Mouse (Mus musculus): ENCODE results near the gene Zfp940. TPM values are rescaled to one million over a fixed set of nuclear protein-coding genes. Genes with fewer than 3 reads are reported as not detected.
"Not testable (repeated sequence)": the region's sequence is repeated elsewhere in the genome, so short reads cannot be mapped to it uniquely, and the experiment has no call there.

Zfp940 gene
- polyA plus RNA-seq (2015; fragmentation: Nextera tagmentation; extraction: Ambion mirVana): 13.4 and 14.4 TPM in 2 replicates

DNA sequence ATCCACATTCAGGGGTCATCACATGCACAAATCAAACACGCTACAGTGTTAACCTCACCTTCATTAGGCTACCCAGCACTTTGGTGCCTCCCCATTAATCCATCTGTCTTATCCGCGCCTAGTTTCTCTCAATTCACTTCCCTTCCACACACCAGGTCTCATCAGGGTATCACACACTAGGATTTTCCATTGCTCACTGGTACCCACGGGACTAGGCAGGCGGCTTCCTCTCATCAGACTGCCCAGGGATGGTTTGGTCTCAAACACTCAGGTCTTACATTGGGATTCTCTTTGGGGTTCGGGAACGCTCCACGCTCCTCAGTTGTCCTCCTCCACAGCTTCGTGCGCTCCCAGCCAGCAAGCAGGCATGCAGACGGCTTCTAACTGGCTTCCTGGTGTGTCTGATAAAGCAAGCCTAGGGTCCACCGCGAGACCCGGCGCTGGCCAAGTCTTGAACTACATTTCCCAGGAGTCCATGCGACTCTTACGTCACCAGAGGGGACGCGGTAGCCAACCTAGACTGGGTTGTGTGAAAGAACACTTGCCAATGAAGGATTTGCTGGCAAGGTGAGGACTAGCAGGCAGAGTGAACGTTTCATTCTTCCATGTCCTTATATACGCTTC lies at the start of gene Zfp940:
Gene Zfp940, minus strand, starts transcription at position 451 of the 624 bp plus-strand sequence.
- Histone ChIP-seq H3K4me2 (peak within 1 kb of the TSS; percentile 74), H3K27me3 (no peaks in the 10 kb centered on the region), H3K9ac (peak within 1 kb of the TSS; percentile 57), H3K9me3 (no peaks in the 10 kb centered on the region), H3K36me3 (peaks cover 20% of the 10 kb centered on the region), H3K4me3 (peak within 1 kb of the TSS; percentile 54), H3K4me1 (replicated peaks) (peaks cover 5% of the 10 kb centered on the region; the same call in 1 of the 2 replicates), H3K27ac (replicated peaks) (peak within 1 kb of the TSS; percentile 74)
- WGBS: 1% methylated on average over 21 of the region's 21 CpGs
- peak; percentile 98 for ATAC-seq (ENCODE audit: low FRiP score, low read depth)

GRCm38 (mm10) chr7:29898351-29898750 lies 44.9 kb upstream of the Zfp940 start:
- no peak overlapping the region for H3K27ac ChIP-seq (replicated peaks)
- H3K27me3 ChIP-seq: no peaks in the 10 kb centered on the region
- 94% methylated on average over 4 of the region's 4 CpGs for WGBS
- H3K4me1 ChIP-seq (replicated peaks): no peaks in the 10 kb centered on the region
- H3K36me3 ChIP-seq: peaks cover 88% of the 10 kb centered on the region
- no peak overlapping the region for H3K4me3 ChIP-seq
- no peak overlapping the region for H3K4me2 ChIP-seq
- H3K9me3 ChIP-seq: peaks cover 30% of the 10 kb centered on the region
- no peak overlapping the region for H3K9ac ChIP-seq
- no peak for ATAC-seq (ENCODE audit: low FRiP score, low read depth)

DNA sequence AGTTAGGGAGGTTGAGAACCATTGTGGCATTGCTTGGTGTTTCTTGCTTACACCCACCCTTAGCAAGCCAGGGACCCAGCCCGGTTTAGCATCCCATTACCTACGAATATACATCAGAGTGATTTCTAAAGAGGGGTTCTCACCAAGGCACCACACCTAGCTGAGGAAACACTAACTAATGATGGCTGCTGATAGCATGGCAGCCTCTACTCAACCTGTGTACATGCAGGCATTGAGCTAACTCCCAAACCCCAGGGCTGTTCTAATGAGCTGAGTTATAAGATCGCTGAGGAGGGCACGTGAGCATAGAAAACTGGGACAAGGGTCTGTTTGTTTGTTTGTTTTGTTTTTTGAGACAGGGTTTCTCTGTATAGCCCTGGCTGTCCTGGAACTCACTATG lies 39.3 kb upstream of the Zfp940 start:
- H3K4me3 ChIP-seq: no peak overlapping the region
- H3K27ac ChIP-seq (replicated peaks): no peak overlapping the region
- H3K9me3 ChIP-seq: peaks cover 33% of the 10 kb centered on the region
- H3K9ac ChIP-seq: no peak overlapping the region
- no peak for ATAC-seq (ENCODE audit: low FRiP score, low read depth)
- H3K36me3 ChIP-seq: peaks cover 82% of the 10 kb centered on the region
- H3K4me1 ChIP-seq (replicated peaks): no peaks in the 10 kb centered on the region
- WGBS: 95% methylated on average over 4 of the region's 4 CpGs
- H3K4me2 ChIP-seq: no peak overlapping the region
- no peaks in the 10 kb centered on the region for H3K27me3 ChIP-seq

- 96% methylated on average over 7 of the region's 7 CpGs for WGBS
- Histone ChIP-seq H3K27me3 (no peaks in the 10 kb centered on the region), H3K4me1 (replicated peaks) (no peaks in the 10 kb centered on the region), H3K36me3 (peaks cover 59% of the 10 kb centered on the region), H3K27ac (replicated peaks) (no peak overlapping the region), H3K9ac (no peak overlapping the region), H3K4me3 (no peak overlapping the region), H3K9me3 (peaks cover 43% of the 10 kb centered on the region), H3K4me2 (no peak overlapping the region)
- no peak for ATAC-seq (ENCODE audit: low FRiP score, low read depth)
Observed at GRCm38 (mm10) chr7:29890501-29890900, 37.0 kb upstream of the Zfp940 start.

- Histone ChIP-seq H3K4me2 (no peak overlapping the region), H3K36me3 (peaks cover 26% of the 10 kb centered on the region), H3K9me3 (peaks cover 16% of the 10 kb centered on the region), H3K4me3 (no peak overlapping the region), H3K27me3 (no peaks in the 10 kb centered on the region), H3K4me1 (replicated peaks) (no peaks in the 10 kb centered on the region), H3K9ac (no peak overlapping the region), H3K27ac (replicated peaks) (no peak overlapping the region)
- no peak for ATAC-seq (ENCODE audit: low FRiP score, low read depth)
- 91% methylated on average over 7 of the region's 7 CpGs for WGBS
Observed at GRCm38 (mm10) chr7:29880916-29881315, 27.4 kb upstream of the Zfp940 start.

- Histone ChIP-seq H3K27me3 (no peaks in the 10 kb centered on the region), H3K9me3 (peaks cover 17% of the 10 kb centered on the region), H3K4me1 (replicated peaks) (no peaks in the 10 kb centered on the region), H3K27ac (replicated peaks) (no peak overlapping the region), H3K4me2 (no peak overlapping the region), H3K4me3 (no peak overlapping the region), H3K9ac (no peak overlapping the region), H3K36me3 (peaks cover 34% of the 10 kb centered on the region)
- no peak for ATAC-seq (ENCODE audit: low FRiP score, low read depth)
- WGBS: 77% methylated on average over 7 of the region's 7 CpGs
Observed at GRCm38 (mm10) chr7:29880056-29880455, 26.6 kb upstream of the Zfp940 start.

DNA sequence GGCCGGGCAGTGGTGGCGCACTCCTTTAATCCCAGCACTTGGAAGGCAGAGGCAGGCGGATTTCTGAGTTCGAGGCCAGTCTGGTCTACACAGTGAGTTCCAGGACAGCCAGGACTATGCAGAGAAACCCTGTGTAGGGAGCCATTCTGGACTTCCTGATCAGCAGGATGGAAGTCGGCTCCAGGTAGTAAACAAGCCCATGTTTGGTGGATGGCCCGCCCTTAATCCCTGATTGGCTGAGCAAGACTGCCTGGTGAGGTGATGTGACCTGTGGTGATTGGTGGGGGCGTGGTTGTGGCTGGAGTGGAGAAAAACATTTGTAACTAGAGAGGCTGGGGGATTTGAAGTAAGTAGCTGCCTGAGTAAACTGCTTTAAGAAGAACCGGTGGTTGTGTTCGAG lies 24.1 kb upstream of the Zfp940 start:
- not testable (repeated sequence) for H3K27me3 ChIP-seq; H3K9ac ChIP-seq; H3K4me2 ChIP-seq; H3K27ac ChIP-seq (replicated peaks); H3K4me3 ChIP-seq; ATAC-seq (ENCODE audit: low FRiP score, low read depth); H3K4me1 ChIP-seq (replicated peaks)
- peaks cover 28% of the 10 kb centered on the region for H3K9me3 ChIP-seq
- 95% methylated on average over 9 of the region's 9 CpGs for WGBS
- peaks cover 53% of the 10 kb centered on the region for H3K36me3 ChIP-seq

GRCm38 (mm10) chr7:29874256-29874655 lies 20.8 kb upstream of the Zfp940 start:
- H3K4me3 ChIP-seq: no peak overlapping the region
- no peak for ATAC-seq (ENCODE audit: low FRiP score, low read depth)
- peaks cover 61% of the 10 kb centered on the region for H3K36me3 ChIP-seq
- H3K27ac ChIP-seq (replicated peaks): no peak overlapping the region
- H3K4me1 ChIP-seq (replicated peaks): no peaks in the 10 kb centered on the region
- peaks cover 28% of the 10 kb centered on the region for H3K9me3 ChIP-seq
- H3K27me3 ChIP-seq: no peaks in the 10 kb centered on the region
- 95% methylated on average over 10 of the region's 10 CpGs for WGBS
- H3K9ac ChIP-seq: no peak overlapping the region
- H3K4me2 ChIP-seq: no peak overlapping the region

DNA sequence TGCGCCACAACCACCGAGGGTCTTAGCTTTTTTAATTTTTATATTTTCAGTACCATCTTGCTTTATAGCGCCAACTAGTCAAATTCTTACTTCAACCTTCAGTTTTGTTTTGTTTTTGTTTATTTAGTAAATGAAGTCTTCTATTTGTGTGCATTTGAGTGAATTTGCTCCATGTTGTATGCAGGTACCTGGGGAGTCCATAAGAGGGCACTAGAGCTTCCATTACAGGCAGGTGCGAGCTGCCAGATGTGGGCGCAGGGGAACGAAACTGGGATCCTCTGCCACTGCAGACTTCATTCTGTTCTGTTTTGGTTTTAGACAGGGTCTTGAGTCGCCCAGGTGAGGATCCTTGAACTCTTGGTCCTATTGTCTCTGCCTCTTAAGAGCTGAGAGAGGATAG lies 8.2 kb upstream of the Zfp940 start:
- Histone ChIP-seq H3K27ac (replicated peaks) (no peak overlapping the region), H3K4me2 (no peak overlapping the region), H3K9me3 (no peaks in the 10 kb centered on the region), H3K9ac (no peak overlapping the region), H3K4me3 (no peak overlapping the region), H3K36me3 (no peaks in the 10 kb centered on the region), H3K27me3 (no peaks in the 10 kb centered on the region), H3K4me1 (replicated peaks) (peaks cover 10% of the 10 kb centered on the region)
- 90% methylated on average over 7 of the region's 7 CpGs for WGBS
- ATAC-seq (ENCODE audit: low FRiP score, low read depth): no peak

- Histone ChIP-seq H3K4me3 (peak within 1 kb of the TSS; percentile 64), H3K27ac (replicated peaks) (peak within 1 kb of the TSS; percentile 78), H3K27me3 (no peaks in the 10 kb centered on the region), H3K9ac (peak within 1 kb of the TSS; percentile 60), H3K4me1 (replicated peaks) (peaks cover 10% of the 10 kb centered on the region), H3K4me2 (peak within 1 kb of the TSS; percentile 70), H3K9me3 (no peaks in the 10 kb centered on the region), H3K36me3 (no peaks in the 10 kb centered on the region)
- 7% methylated on average over 32 of the region's 32 CpGs for WGBS
- ATAC-seq (ENCODE audit: low FRiP score, low read depth): peak; percentile 98
Observed at GRCm38 (mm10) chr7:29859532-29860517, 6.4 kb upstream of the Zfp940 start, which contains the start of gene Zfp420. Gene Zfp420, plus strand, starts transcription at chr7:29859979.

GRCm38 (mm10) chr7:29852831-29853218 lies 644 bp downstream of the Zfp940 start:
- H3K4me2 ChIP-seq: peak overlapping the region; percentile 74
- peaks cover 23% of the 10 kb centered on the region for H3K36me3 ChIP-seq
- no peak for ATAC-seq (ENCODE audit: low FRiP score, low read depth)
- 63% methylated on average over 9 of the region's 9 CpGs for WGBS
- peak overlapping the region; percentile 74 for H3K27ac ChIP-seq (replicated peaks)
- peaks cover 5% of the 10 kb centered on the region; the same call in 1 of the 2 replicates for H3K4me1 ChIP-seq (replicated peaks)
- no peaks in the 10 kb centered on the region for H3K9me3 ChIP-seq
- no peaks in the 10 kb centered on the region for H3K27me3 ChIP-seq
- H3K4me3 ChIP-seq: peak overlapping the region; percentile 54
- H3K9ac ChIP-seq: peak overlapping the region; percentile 57

DNA sequence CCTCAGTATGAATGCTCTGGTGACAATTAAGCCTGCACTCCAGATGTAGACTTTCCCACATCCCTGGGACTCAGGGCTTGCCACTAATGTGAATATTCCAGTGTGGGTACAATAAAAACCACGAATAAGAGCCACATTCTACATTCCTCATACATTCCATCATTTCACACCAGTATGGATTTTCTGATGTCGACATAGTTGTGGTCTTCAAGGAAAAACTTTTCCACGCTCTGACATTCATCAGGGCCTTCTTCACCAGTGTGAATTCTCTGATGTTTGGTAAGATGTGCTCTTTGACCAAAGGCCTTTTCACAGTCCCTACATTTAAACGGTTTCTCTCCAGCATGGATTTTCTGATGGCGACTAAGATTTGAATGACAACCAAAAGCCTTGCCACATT lies 8.9 kb downstream of the Zfp940 start:
- no peaks in the 10 kb centered on the region for H3K27me3 ChIP-seq
- H3K36me3 ChIP-seq: peaks cover 58% of the 10 kb centered on the region
- ATAC-seq (ENCODE audit: low FRiP score, low read depth): no peak
- H3K9ac ChIP-seq: no peak overlapping the region
- 93% methylated on average over 5 of the region's 5 CpGs for WGBS
- H3K27ac ChIP-seq (replicated peaks): no peak overlapping the region
- no peak overlapping the region for H3K4me2 ChIP-seq
- H3K4me1 ChIP-seq (replicated peaks): no peaks in the 10 kb centered on the region
- no peak overlapping the region for H3K4me3 ChIP-seq
- no peaks in the 10 kb centered on the region for H3K9me3 ChIP-seq

All from hindbrain, embryonic 15.5 days (tissue).